Mouse (Mus musculus): ENCODE data around the gene Efcab14.

GRCm38 (mm10) chr4:115799981-115800380 is 62.4 kb downstream of the Efcab14 start:
- TF ChIP-seq POLR2A (IDR thresholded peaks at IDR 0.05; ENCODE audit: insufficient read depth, low read length) (no peak), CTCF (IDR thresholded peaks at IDR 0.05; ENCODE audit: low read depth, low read length) (no peak), EP300 (IDR thresholded peaks at IDR 0.05; ENCODE audit: insufficient read depth, low read depth, low read length) (no peak)
